Mouse (Mus musculus): ENCODE results near the gene 9130230L23Rik. TPM values are rescaled to one million over a fixed set of nuclear protein-coding genes. Genes with fewer than 3 reads are reported as not detected.

9130230L23Rik gene
- total and polyA plus RNA-seq, 2 experiments from 2014 or later = not detected

DNA sequence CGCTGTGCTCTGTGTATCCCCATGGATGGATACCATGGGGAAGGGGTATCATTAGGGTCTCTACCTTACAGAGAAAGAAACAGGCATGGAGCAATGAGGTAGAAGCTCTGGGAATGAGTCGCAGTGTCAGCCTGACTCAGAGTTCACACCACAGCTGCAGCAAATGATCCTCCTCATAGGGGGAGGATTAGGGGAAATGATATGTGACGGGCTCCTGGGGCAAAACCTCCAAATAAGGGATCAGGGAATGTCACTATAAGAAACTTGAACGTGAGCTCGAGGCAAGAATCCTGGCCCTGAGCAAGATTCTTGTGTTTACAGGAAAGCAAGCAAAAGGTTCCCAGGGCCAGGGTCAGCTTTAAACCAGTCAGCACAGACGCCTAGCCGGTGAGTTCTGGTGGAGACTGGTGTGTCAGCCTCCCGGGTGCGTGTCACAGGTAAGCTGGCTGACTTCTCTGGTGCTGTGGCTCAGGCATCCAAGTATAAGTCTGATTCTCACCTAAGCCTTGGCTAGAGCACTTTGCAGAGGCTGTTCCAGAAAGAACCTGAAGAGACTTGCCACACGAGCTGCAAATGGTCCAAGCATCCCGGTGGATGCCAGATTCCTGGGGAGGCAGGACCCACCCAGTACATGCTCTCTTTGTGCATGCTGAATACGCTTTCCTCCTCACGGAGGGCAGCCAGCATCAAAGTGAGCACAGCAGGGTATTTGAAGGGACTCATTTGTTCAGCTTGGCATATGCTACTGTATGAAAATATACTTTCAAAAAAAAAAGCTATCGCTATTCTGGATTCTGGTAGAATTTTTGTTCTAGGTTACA lies 30.5 kb upstream of the 9130230L23Rik start:
- TF ChIP-seq CTCF (IDR thresholded peaks at IDR 0.05) = no peak
- no peak overlapping the region for H3K9ac ChIP-seq (replicated peaks; ENCODE audit: low read length, poor library complexity, severe bottlenecking)
- ATAC-seq (ENCODE audit: low FRiP score) = no peak
- no peaks in the 10 kb centered on the region for H3K9me3 ChIP-seq (ENCODE audit: low read length)
- H3K4me1 ChIP-seq (ENCODE audit: insufficient read depth, low read length) = no peaks in the 10 kb centered on the region
- H3K27me3 ChIP-seq (ENCODE audit: insufficient read depth, low read length) = no peaks in the 10 kb centered on the region
- H3K27ac ChIP-seq (ENCODE audit: low read depth, low read length) = no peak overlapping the region
- no peak for DNase-seq (ENCODE audit: low spot score)
- no peaks in the 10 kb centered on the region for H3K36me3 ChIP-seq (ENCODE audit: insufficient read depth, low read length)
- 53% methylated on average over 14 of the region's 14 CpGs for WGBS
- H3K4me2 ChIP-seq (ENCODE audit: low read depth, low read length, poor library complexity, severe bottlenecking) = no peak overlapping the region
- H3K4me3 ChIP-seq (ENCODE audit: low read depth, low read length) = no peak overlapping the region

DNA sequence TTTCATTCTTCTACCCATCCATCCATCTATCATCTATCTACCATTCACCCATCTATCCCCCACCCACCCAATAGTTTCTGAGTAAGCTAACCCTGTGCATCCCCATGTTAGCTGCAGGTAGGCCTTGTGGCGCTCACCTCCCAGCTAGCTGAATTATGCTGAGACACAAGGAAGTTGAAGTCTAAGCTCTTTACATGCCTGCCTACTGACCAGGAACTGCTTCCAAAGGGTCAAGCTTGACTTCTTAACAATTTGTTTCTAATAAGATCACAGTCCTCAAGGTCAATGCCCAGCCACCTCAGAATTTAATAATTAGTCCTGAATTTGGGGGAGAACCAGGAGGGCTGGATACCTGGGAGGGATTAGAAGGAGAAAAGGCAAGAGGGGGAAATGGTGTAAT lies 28.7 kb upstream of the 9130230L23Rik start:
- ATAC-seq (ENCODE audit: low FRiP score) (no peak), DNase-seq (ENCODE audit: low spot score) (no peak)
- no peak overlapping the region for H3K27ac ChIP-seq (ENCODE audit: low read depth, low read length)
- H3K36me3 ChIP-seq (ENCODE audit: insufficient read depth, low read length) = no peaks in the 10 kb centered on the region
- H3K4me2 ChIP-seq (ENCODE audit: low read depth, low read length, poor library complexity, severe bottlenecking) = no peak overlapping the region
- H3K4me1 ChIP-seq (ENCODE audit: insufficient read depth, low read length) = no peaks in the 10 kb centered on the region
- H3K4me3 ChIP-seq (ENCODE audit: low read depth, low read length) = no peak overlapping the region
- H3K9me3 ChIP-seq (ENCODE audit: low read length) = no peaks in the 10 kb centered on the region
- H3K27me3 ChIP-seq (ENCODE audit: insufficient read depth, low read length) = no peaks in the 10 kb centered on the region
- H3K9ac ChIP-seq (replicated peaks; ENCODE audit: low read length, poor library complexity, severe bottlenecking) = no peak overlapping the region
- TF ChIP-seq CTCF (IDR thresholded peaks at IDR 0.05) = no peak
- 100% methylated on average over 1 of the region's 1 CpGs for WGBS

DNA sequence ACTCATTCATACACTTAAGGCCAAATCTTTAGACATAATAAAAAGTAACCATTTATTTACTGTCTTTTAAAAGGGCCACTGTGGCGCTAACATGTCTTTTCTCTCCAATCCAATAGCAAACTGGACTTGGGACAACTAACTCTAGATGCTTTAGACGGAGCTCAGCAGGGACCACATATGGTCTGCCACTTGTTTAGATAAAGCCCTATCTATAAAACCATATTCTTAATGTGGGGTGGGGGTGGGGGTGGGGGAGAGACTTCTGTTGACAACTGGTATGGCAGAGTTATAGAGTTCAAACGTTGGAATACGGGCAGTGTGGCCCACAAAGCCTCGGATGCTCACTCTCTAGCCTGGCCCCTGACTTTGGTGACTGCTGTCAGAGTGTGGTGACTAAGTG lies 27.6 kb upstream of the 9130230L23Rik start:
- DNase-seq (ENCODE audit: low spot score) (no peak), ATAC-seq (ENCODE audit: low FRiP score) (no peak)
- H3K9me3 ChIP-seq (ENCODE audit: low read length) = no peaks in the 10 kb centered on the region
- no peaks in the 10 kb centered on the region for H3K4me1 ChIP-seq (ENCODE audit: insufficient read depth, low read length)
- H3K36me3 ChIP-seq (ENCODE audit: insufficient read depth, low read length) = no peaks in the 10 kb centered on the region
- no peaks in the 10 kb centered on the region for H3K27me3 ChIP-seq (ENCODE audit: insufficient read depth, low read length)
- no peak for TF ChIP-seq CTCF (IDR thresholded peaks at IDR 0.05)
- no peak overlapping the region for H3K4me3 ChIP-seq (ENCODE audit: low read depth, low read length)
- WGBS = 91% methylated on average over 5 of the region's 5 CpGs
- no peak overlapping the region for H3K9ac ChIP-seq (replicated peaks; ENCODE audit: low read length, poor library complexity, severe bottlenecking)
- H3K27ac ChIP-seq (ENCODE audit: low read depth, low read length) = no peak overlapping the region
- no peak overlapping the region for H3K4me2 ChIP-seq (ENCODE audit: low read depth, low read length, poor library complexity, severe bottlenecking)

DNA sequence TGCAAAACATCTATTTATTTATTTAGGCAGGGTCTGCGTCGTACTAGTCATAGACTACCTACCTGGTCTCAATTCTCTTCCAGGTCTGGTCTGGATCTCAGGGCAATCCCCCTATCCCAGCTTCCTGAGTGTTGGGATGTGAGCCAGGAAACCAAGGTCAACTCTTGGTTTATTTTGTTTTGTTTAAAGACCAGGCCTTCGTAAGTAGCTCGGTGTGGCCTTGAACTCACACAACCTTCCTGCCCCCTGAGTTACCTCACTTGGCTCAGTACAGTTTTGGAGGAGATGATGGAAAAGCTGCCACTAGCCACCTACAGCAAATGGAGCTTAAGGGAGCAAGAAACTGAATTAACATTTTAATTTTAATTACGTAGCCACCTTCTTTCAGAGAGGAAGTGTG lies 24.1 kb upstream of the 9130230L23Rik start:
- Histone ChIP-seq H3K27ac (ENCODE audit: low read depth, low read length) (no peak overlapping the region), H3K9ac (replicated peaks; ENCODE audit: low read length, poor library complexity, severe bottlenecking) (no peak overlapping the region), H3K4me3 (ENCODE audit: low read depth, low read length) (no peak overlapping the region), H3K27me3 (ENCODE audit: insufficient read depth, low read length) (no peaks in the 10 kb centered on the region), H3K4me2 (ENCODE audit: low read depth, low read length, poor library complexity, severe bottlenecking) (no peak overlapping the region), H3K36me3 (ENCODE audit: insufficient read depth, low read length) (no peaks in the 10 kb centered on the region), H3K4me1 (ENCODE audit: insufficient read depth, low read length) (no peaks in the 10 kb centered on the region), H3K9me3 (ENCODE audit: low read length) (no peaks in the 10 kb centered on the region)
- TF ChIP-seq CTCF (IDR thresholded peaks at IDR 0.05) = no peak
- ATAC-seq (ENCODE audit: low FRiP score) (no peak), DNase-seq (ENCODE audit: low spot score) (no peak)
- 91% methylated on average over 5 of the region's 5 CpGs for WGBS

DNA sequence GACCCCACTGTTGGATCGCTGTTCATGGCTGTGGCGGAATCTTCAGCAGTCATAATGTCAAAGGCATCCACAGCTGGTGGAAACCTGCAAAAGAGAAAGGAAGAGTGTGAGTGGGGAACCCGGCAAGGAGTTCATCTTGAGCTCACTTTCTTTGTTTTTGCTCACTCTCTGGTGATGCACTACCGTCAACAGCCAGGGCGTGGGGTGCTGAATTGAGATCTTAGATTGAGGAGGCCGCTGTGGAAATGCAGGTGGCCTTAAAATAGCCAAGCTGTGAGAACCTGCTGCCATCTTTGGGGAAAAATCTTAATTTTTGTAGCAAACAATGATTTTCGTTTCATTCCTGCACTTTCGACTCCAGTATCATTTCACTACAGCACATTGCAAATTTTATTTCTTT lies 23.1 kb upstream of the 9130230L23Rik start:
- H3K36me3 ChIP-seq (ENCODE audit: insufficient read depth, low read length) = no peaks in the 10 kb centered on the region
- no peaks in the 10 kb centered on the region for H3K27me3 ChIP-seq (ENCODE audit: insufficient read depth, low read length)
- no peak for ATAC-seq (ENCODE audit: low FRiP score)
- no peaks in the 10 kb centered on the region for H3K4me1 ChIP-seq (ENCODE audit: insufficient read depth, low read length)
- H3K4me3 ChIP-seq (ENCODE audit: low read depth, low read length) = no peak overlapping the region
- no peak for DNase-seq (ENCODE audit: low spot score)
- H3K4me2 ChIP-seq (ENCODE audit: low read depth, low read length, poor library complexity, severe bottlenecking) = no peak overlapping the region
- no peak overlapping the region for H3K9ac ChIP-seq (replicated peaks; ENCODE audit: low read length, poor library complexity, severe bottlenecking)
- no peaks in the 10 kb centered on the region for H3K9me3 ChIP-seq (ENCODE audit: low read length)
- WGBS = 96% methylated on average over 8 of the region's 8 CpGs
- no peak for TF ChIP-seq CTCF (IDR thresholded peaks at IDR 0.05)
- H3K27ac ChIP-seq (ENCODE audit: low read depth, low read length) = no peak overlapping the region

DNA sequence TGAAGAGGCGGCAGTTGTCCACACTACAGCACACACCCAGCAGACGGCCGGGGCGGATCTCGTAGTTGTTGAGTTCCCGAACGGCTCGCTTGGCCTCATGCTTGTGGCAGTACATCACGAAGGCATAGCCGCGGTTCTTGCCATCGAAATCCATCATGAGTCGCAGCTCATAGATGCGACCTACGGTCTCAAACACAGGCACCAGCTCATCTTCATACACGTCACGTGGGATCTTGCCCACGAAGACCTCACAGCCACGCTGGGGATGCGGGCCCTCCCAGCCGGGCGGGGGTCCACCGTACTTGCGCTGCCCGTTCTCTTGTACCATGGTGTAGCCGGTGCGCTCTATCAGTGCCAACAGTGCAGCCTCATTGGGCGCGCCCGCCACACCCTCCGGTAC lies 22.7 kb upstream of the 9130230L23Rik start:
- DNase-seq (ENCODE audit: low spot score) (no peak), ATAC-seq (ENCODE audit: low FRiP score) (no peak)
- Histone ChIP-seq H3K4me2 (ENCODE audit: low read depth, low read length, poor library complexity, severe bottlenecking) (no peak overlapping the region), H3K27me3 (ENCODE audit: insufficient read depth, low read length) (no peaks in the 10 kb centered on the region), H3K9ac (replicated peaks; ENCODE audit: low read length, poor library complexity, severe bottlenecking) (no peak overlapping the region), H3K9me3 (ENCODE audit: low read length) (no peaks in the 10 kb centered on the region), H3K27ac (ENCODE audit: low read depth, low read length) (no peak overlapping the region), H3K4me1 (ENCODE audit: insufficient read depth, low read length) (no peaks in the 10 kb centered on the region), H3K4me3 (ENCODE audit: low read depth, low read length) (no peak overlapping the region), H3K36me3 (ENCODE audit: insufficient read depth, low read length) (no peaks in the 10 kb centered on the region)
- no peak for TF ChIP-seq CTCF (IDR thresholded peaks at IDR 0.05)
- WGBS = 97% methylated on average over 31 of the region's 31 CpGs
